In genomic region chr8:126667086-126667720, GRCm38 (mm10) we compare ENCODE assay signal across 8 mouse cellular contexts.
DNase-seq lines count a peak whose midpoint lies in the region; ATAC-seq and TF ChIP-seq lines count a peak whose summit lies in the region.

No protein-coding gene starts in this region.

- H3K27ac ChIP-seq in heart, embryonic 11.5 days (ENCODE audit: low read depth, low read length): peak overlapping the region; percentile 98
- peak overlapping the region; percentile 97 for H3K27ac ChIP-seq in thymus, adult 2 months (ENCODE audit: control insufficient read depth, insufficient read depth, low read length)
- H3K27ac ChIP-seq in intestine, embryonic 15.5 days: peak overlapping the region; percentile 98
- H3K27ac ChIP-seq in midbrain, embryonic 14.5 days (replicated peaks; ENCODE audit: low read depth, low read length): peak overlapping the region; percentile 94

- intact Hi-C loops in heart, postnatal 36 days (cut with DNase I): loop anchor here (2.0 kb wide), 4 partner anchors 140 to 218 kb away; no protein-coding TSS in a partner anchor

- WGBS in heart, embryonic 11.5 days (ENCODE audit: insufficient replicate concordance): 64% methylated on average over 12 of the region's 12 CpGs
- WGBS in thymus, adult 2 months: 58% methylated on average over 12 of the region's 12 CpGs
- 57% methylated on average over 12 of the region's 12 CpGs for WGBS in intestine, embryonic 15.5 days
- 37% methylated on average over 12 of the region's 12 CpGs for WGBS in midbrain, embryonic 14.5 days

- no peak for ATAC-seq in heart, embryonic 11.5 days (replicated peaks; ENCODE audit: insufficient number of reproducible peaks, low FRiP score, low TSS enrichment)
- ATAC-seq in intestine, embryonic 15.5 days: peak; percentile 0; the same call in 1 of the 2 replicates
- ATAC-seq in midbrain, embryonic 14.5 days (ENCODE audit: low FRiP score, low TSS enrichment): peak; percentile 15
- ATAC-seq in inflammation-experienced regulatory T-cells, adult 6 months: no peak

- H3K4me3 ChIP-seq in heart, embryonic 11.5 days (ENCODE audit: low read depth, low read length): no peak overlapping the region
- no peak overlapping the region; the same call in 1 of the 2 replicates for H3K4me3 ChIP-seq in thymus, adult 2 months (ENCODE audit: control insufficient read depth, insufficient read depth, low read length)
- no peak overlapping the region for H3K4me3 ChIP-seq in intestine, embryonic 15.5 days (replicated peaks)
- H3K4me3 ChIP-seq in midbrain, embryonic 14.5 days (replicated peaks; ENCODE audit: low read depth, low read length): no peak overlapping the region

- no peaks in the 10 kb centered on the region for H3K36me3 ChIP-seq in heart, embryonic 11.5 days (ENCODE audit: control insufficient read depth, insufficient read depth, low read length)
- no peaks in the 10 kb centered on the region for H3K36me3 ChIP-seq in thymus, adult 2 months (ENCODE audit: control insufficient read depth, insufficient read depth, low read length)
- H3K36me3 ChIP-seq in intestine, embryonic 15.5 days: no peaks in the 10 kb centered on the region
- no peaks in the 10 kb centered on the region for H3K36me3 ChIP-seq in midbrain, embryonic 14.5 days (ENCODE audit: control insufficient read depth, insufficient read depth, low read length)

- no peak for TF ChIP-seq CTCF in thymus, adult 2 months (IDR thresholded peaks at IDR 0.05; ENCODE audit: borderline replicate concordance, control insufficient read depth, extremely low read depth, insufficient read depth, low read length, poor library complexity)

- peak overlapping the region; percentile 59 for H3K9ac ChIP-seq in heart, embryonic 11.5 days (ENCODE audit: low read depth, low read length)
- H3K9ac ChIP-seq in intestine, embryonic 15.5 days: peak overlapping the region; percentile 46
- H3K9ac ChIP-seq in midbrain, embryonic 14.5 days (replicated peaks; ENCODE audit: low read length): no peak overlapping the region; the same call in 1 of the 2 replicates

- H3K27me3 ChIP-seq in heart, embryonic 11.5 days (ENCODE audit: control insufficient read depth, insufficient read depth, low read length): no peaks in the 10 kb centered on the region
- H3K27me3 ChIP-seq in thymus, adult 2 months (ENCODE audit: control insufficient read depth, insufficient read depth, low read length): no peaks in the 10 kb centered on the region
- no peaks in the 10 kb centered on the region for H3K27me3 ChIP-seq in intestine, embryonic 15.5 days (replicated peaks)
- H3K27me3 ChIP-seq in midbrain, embryonic 14.5 days (ENCODE audit: control insufficient read depth, insufficient read depth, low read length): no peaks in the 10 kb centered on the region

- peaks cover 53% of the 10 kb centered on the region for H3K4me1 ChIP-seq in heart, embryonic 11.5 days (ENCODE audit: control insufficient read depth, insufficient read depth, low read length)
- peaks cover 52% of the 10 kb centered on the region for H3K4me1 ChIP-seq in thymus, adult 2 months (replicated peaks; ENCODE audit: control insufficient read depth, insufficient read depth, low read length)
- H3K4me1 ChIP-seq in intestine, embryonic 15.5 days (replicated peaks): peaks cover 63% of the 10 kb centered on the region
- peaks cover 63% of the 10 kb centered on the region for H3K4me1 ChIP-seq in midbrain, embryonic 14.5 days (ENCODE audit: control insufficient read depth, insufficient read depth, low read length)

- no peaks in the 10 kb centered on the region for H3K9me3 ChIP-seq in heart, embryonic 11.5 days (replicated peaks; ENCODE audit: control insufficient read depth, low read length)
- no peaks in the 10 kb centered on the region for H3K9me3 ChIP-seq in intestine, embryonic 15.5 days
- no peaks in the 10 kb centered on the region for H3K9me3 ChIP-seq in midbrain, embryonic 14.5 days (ENCODE audit: control insufficient read depth, low read length)

- TF ChIP-seq POLR2A in thymus, adult 2 months (IDR thresholded peaks at IDR 0.05; ENCODE audit: control insufficient read depth, extremely low read depth, insufficient read depth, low read length, poor library complexity): no peak

- DNase-seq in heart, postnatal 36 days: no peak
- peak; percentile 19 for DNase-seq in thymus, adult 2 months
- no peak for DNase-seq in thymus, postnatal 0 days (ENCODE audit: low spot score)
- DNase-seq in midbrain, embryonic 14.5 days: no peak
- no peak for DNase-seq in adrenal gland, postnatal 25 days

- H3K4me2 ChIP-seq in heart, embryonic 11.5 days: peak overlapping the region; percentile 42
- H3K4me2 ChIP-seq in intestine, embryonic 15.5 days (replicated peaks): peak overlapping the region; percentile 54
- peak overlapping the region; percentile 43 for H3K4me2 ChIP-seq in midbrain, embryonic 14.5 days (ENCODE audit: low read length)

Comparison
In these comparisons a context has a peak if more than half of its experiments do, and no peak if none do; other contexts are left out.
1. ATAC-seq: peak in intestine, embryonic 15.5 days (single experiment) and midbrain, embryonic 14.5 days (single experiment); none in heart, embryonic 11.5 days (single experiment) and inflammation-experienced regulatory T-cells, adult 6 months (single experiment).
2. Peak in every context shown above with its lines, with median percentiles within 50 percentile points of each other: H3K27ac ChIP-seq and H3K4me2 ChIP-seq.